Mouse (Mus musculus): Measurements from ENCODE around the gene Vgll1. TPM values are rescaled to one million over a fixed set of nuclear protein-coding genes. Genes with fewer than 3 reads are reported as not detected.

Vgll1 gene
- not detected for polyA plus RNA-seq (2014; fragmentation: Illumina TruSeq; extraction: RNeasy Lipid Tissue Mini Kit (QIAGEN cat#74804); ENCODE audit: low read depth, low replicate concordance)

GRCm38 (mm10) chrX:57087806-57088205, at the start of gene Vgll1:
Gene Vgll1 (plus strand): TSS chrX:57088106.

GRCm38 (mm10) chrX:57042774-57043173, 45.1 kb upstream of the Vgll1 start, which contains the start of gene Brs3:
Gene Brs3 (plus strand): TSS chrX:57043074.

GRCm38 (mm10) chrX:57053174-57053992, 34.5 kb upstream of the Vgll1 start, which contains the start of gene Htatsf1:
Gene Htatsf1 (plus strand): TSS chrX:57053583.

Other genes with a start within 250 kb of the Vgll1 start
- gene Adgrg4, start 217.9 kb upstream of the Vgll1 start, polyA plus RNA-seq (2014; fragmentation: Illumina TruSeq; extraction: RNeasy Lipid Tissue Mini Kit (QIAGEN cat#74804); ENCODE audit: low read depth, low replicate concordance), result not detected
- not detected for gene Brs3, start 45.0 kb upstream of the Vgll1 start, polyA plus RNA-seq (2014; fragmentation: Illumina TruSeq; extraction: RNeasy Lipid Tissue Mini Kit (QIAGEN cat#74804); ENCODE audit: low read depth, low replicate concordance)
- 72.2 TPM for gene Htatsf1, start 34.5 kb upstream of the Vgll1 start, polyA plus RNA-seq (2014; fragmentation: Illumina TruSeq; extraction: RNeasy Lipid Tissue Mini Kit (QIAGEN cat#74804); ENCODE audit: low read depth, low replicate concordance)
- gene Cd40lg, start 124.0 kb downstream of the Vgll1 start, polyA plus RNA-seq (2014; fragmentation: Illumina TruSeq; extraction: RNeasy Lipid Tissue Mini Kit (QIAGEN cat#74804); ENCODE audit: low read depth, low replicate concordance), result not detected